Mouse (Mus musculus): ENCODE measurements around the gene Ptpn7.

Gene Ptpn7

DNA sequence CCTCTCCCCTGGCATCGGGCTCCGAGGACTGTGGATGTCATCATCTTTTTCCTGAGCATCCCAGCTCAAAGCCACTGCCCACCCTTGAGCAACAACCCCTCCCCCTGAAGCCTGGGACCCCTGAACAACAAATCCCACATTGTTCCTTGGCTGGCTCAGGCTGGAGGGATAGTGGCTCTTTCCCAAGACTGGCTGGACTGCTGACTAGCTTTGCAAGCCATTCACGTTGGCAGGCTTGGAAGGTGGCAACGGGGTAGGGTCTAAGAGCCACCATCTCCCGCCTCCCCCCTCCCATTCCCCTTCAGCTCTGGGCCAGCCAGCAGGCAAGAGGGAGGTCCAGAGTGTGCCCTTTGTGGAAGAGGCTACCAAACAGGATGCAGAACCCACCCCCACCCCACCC lies 26.1 kb downstream of the Ptpn7 start:
- DNase-seq (ENCODE audit: low spot score), result no peak

DNA sequence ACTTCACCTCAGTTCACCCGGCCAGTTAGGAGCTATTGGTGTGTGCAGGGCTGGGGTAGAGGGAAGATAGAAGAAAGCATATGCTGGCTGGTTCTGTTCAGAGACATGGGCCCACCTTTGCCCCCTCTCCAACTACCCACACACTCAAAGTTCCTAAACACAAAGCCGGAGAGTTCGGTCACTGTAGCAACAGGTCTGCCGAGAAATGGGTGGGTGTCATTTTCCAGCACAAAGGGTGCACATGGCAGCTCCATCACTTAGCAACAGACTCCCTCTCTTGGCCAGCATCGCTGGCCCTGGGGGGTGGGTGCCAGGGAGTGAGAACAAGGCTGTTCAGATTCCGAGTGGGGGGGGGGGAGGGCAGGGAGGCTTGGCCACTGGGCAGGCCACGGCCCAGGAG lies 26.6 kb downstream of the Ptpn7 start:
- no peak for DNase-seq (ENCODE audit: low spot score)

- no peak for DNase-seq (ENCODE audit: low spot score)
These were observed 27.1 kb downstream of the Ptpn7 start for GRCm38 (mm10) chr1:135159556-135160123.

- DNase-seq (ENCODE audit: low spot score), result no peak
These were observed 28.0 kb downstream of the Ptpn7 start for GRCm38 (mm10) chr1:135160411-135161050.

- DNase-seq (ENCODE audit: low spot score), result no peak
These were observed 30.2 kb downstream of the Ptpn7 start for GRCm38 (mm10) chr1:135162720-135163119.

GRCm38 (mm10) chr1:135167435-135167834 lies 34.9 kb downstream of the Ptpn7 start, which contains the start of gene Gpr37l1:
Gene Gpr37l1 (minus strand): TSS chr1:135167681.
- DNase-seq (ENCODE audit: low spot score), result no peak

- no peak for DNase-seq (ENCODE audit: low spot score)
These were observed 36.1 kb downstream of the Ptpn7 start for GRCm38 (mm10) chr1:135168453-135169200.

GRCm38 (mm10) chr1:135169556-135170224 lies 37.2 kb downstream of the Ptpn7 start:
- peak; percentile 59 for DNase-seq (ENCODE audit: low spot score)

GRCm38 (mm10) chr1:135170299-135170698 lies 37.8 kb downstream of the Ptpn7 start:
- no peak for DNase-seq (ENCODE audit: low spot score)

GRCm38 (mm10) chr1:135171202-135171601 lies 38.7 kb downstream of the Ptpn7 start:
- DNase-seq (ENCODE audit: low spot score), result no peak

GRCm38 (mm10) chr1:135171984-135172383 lies 39.5 kb downstream of the Ptpn7 start:
- DNase-seq (ENCODE audit: low spot score), result peak; percentile 92

DNA sequence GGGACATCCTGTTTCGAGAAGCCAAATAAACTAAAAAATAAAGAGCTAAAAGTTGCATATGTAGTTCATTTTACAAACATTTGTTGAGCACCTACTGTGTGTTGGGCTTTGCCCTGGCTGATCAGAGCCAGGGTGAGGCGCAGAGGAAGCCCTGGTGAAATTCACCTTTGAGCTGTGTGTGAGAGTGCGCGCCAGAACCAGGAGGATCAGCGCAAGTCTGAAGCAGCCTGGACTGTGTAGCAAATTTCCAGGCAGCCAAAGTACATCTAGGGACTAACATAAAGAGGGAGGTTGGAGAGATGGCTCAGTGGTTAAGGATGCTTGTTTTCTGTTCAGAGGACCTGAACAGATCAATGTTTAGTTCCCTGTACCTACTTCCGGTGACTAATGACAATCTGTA lies 40.8 kb downstream of the Ptpn7 start:
- no peak for DNase-seq (ENCODE audit: low spot score)

GRCm38 (mm10) chr1:135175176-135175575 lies 42.7 kb downstream of the Ptpn7 start:
- DNase-seq (ENCODE audit: low spot score), result no peak

GRCm38 (mm10) chr1:135177724-135178123 lies 45.2 kb downstream of the Ptpn7 start:
- DNase-seq (ENCODE audit: low spot score), result no peak

DNA sequence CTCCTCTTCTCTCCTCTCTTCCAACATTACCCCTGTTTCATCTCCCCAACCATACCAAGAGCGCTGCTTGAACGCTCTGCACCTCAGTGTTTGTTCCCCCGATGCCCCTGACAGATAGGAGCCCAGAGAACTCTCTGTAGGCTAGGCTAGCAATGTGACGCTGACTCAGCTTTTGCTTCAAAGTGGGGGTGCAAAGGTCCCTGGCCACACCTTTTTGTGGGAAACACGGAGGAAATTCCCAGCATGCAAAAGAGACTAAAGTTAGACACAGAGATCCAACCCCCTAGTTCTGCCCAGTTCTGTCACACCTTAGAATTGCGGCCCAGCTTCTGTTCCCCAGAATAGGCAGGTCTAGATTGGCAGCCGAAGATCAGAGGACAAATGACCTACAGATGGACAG lies 46.4 kb downstream of the Ptpn7 start:
- DNase-seq (ENCODE audit: low spot score), result no peak

DNA sequence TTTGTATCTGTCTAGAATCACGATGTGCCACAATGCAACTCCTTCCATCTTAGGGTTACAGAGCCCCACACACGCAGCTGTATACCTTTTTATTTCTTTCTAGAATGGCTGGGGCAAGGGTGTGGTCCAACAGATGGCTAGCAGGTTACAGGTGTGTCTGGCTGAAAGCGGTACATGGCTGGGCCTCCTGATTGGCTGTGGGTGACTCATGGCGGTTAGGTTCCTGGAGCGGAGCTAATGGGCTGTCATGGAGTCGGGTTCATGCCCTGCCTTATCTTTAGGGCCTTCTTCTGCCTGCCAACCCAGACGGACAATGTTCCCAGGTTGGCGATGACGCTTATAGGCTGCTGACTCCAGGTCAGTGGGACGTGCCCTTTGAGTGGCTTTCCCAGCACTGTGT lies 48.3 kb downstream of the Ptpn7 start:
- DNase-seq (ENCODE audit: low spot score), result no peak

DNA sequence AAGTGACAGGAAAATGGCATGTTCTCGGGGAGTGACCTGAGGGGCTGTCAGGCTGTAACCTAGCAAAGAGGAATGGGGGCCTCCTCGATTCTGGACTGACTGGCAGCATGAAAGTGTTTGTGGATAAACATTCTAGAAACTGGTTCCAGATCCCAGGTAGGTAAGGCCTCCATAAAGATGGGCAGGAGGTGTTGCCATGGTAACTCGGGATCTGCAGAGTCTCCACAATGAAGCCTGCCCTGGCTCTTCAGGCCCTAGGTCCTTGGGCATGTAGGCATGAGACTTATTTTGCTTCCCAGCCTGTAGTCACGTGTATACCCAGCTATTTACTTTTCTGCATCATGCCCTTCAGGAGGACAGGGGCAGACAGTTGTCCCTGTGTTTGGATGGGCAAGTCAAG lies 48.8 kb downstream of the Ptpn7 start:
- DNase-seq (ENCODE audit: low spot score), result no peak

DNA sequence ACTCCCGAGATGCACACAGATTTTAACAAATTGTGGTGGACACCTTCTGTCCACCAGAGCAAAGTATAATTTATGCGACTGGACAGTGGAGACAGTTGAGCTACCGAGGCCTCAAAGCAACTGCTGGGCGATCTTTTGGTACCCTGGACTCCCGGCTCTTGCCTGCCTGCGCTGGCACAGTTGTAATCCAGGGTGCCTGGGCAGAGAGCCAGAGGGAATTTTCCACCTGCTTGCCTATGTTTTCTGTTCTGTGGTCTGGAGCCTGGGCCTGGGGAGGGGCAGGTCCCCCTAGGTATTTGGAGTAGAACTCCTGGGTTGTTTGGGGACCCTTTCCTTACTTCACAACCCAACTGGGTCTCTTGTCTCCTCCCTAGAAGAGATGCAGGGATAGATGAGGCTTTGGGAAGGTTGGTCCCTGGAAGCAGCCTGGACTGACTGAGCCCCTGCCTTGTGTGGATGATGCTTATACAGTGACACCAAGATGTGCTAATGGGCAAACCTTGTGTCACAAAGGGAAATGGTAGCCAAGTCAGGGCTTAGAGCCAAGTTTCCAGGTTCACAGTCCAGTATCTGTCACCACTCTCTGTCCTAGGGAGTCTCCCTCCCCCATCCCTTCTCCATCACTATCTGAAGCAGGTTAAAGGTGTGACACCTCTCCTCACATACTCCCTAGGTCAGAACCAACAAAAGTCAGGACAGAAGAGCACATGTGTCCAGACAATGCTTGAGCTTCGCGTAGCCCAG lies 49.6 kb downstream of the Ptpn7 start:
- DNase-seq (ENCODE audit: low spot score), result no peak

DNA sequence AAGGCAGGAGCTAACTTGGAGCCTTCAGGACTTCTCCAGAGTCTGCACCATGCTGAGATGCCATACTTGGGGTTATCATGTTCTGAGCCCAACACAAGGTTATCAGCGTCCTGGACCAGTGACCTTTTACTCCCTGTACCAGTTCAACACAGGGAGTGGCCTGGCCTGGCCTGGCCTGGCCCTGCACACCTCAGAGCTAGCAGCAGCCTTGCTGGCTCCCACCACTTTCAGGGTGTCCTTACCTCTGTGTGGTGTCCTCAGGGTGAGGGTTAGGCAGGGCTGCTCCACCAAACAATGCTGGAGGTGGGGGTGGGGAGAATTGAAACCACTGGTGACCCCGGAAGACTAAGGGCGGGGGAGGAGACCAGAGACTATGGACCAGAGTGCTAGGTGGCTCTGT lies 50.5 kb downstream of the Ptpn7 start:
- DNase-seq (ENCODE audit: low spot score), result no peak

- no peak for DNase-seq (ENCODE audit: low spot score)
These were observed 50.9 kb downstream of the Ptpn7 start for GRCm38 (mm10) chr1:135183448-135183847.

- no peak for DNase-seq (ENCODE audit: low spot score)
These were observed 51.6 kb downstream of the Ptpn7 start for GRCm38 (mm10) chr1:135183941-135184570.

- DNase-seq (ENCODE audit: low spot score), result no peak
These were observed 53.4 kb downstream of the Ptpn7 start for GRCm38 (mm10) chr1:135185936-135186335.
